In genomic region chr17:35263523-35263883, GRCm38 (mm10) we compare ENCODE assay signal across 8 mouse cellular contexts. TPM values are rescaled to one million over a fixed set of nuclear protein-coding genes. Genes with fewer than 3 reads are reported as not detected.
DNase-seq lines count a peak whose midpoint lies in the region; ATAC-seq and TF ChIP-seq lines count a peak whose summit lies in the region.

No protein-coding gene starts in this region.

- 0 out of 2 replicates have a peak, but pooled peaks have one; percentile 18 for ATAC-seq in forebrain, embryonic 12.5 days (ENCODE audit: low FRiP score)
- ATAC-seq in midbrain, postnatal 0 days (ENCODE audit: low FRiP score) = no peak; the same call in 1 of the 2 replicates
- no peak for ATAC-seq in inflammation-experienced regulatory T-cells, adult 6 months

- peak overlapping the region; percentile 72 for H3K9ac ChIP-seq in forebrain, embryonic 12.5 days
- peak overlapping the region; percentile 64 for H3K9ac ChIP-seq in midbrain, postnatal 0 days (replicated peaks; ENCODE audit: low read length, poor library complexity, severe bottlenecking)

- peaks cover 38% of the 10 kb centered on the region for H3K27me3 ChIP-seq in forebrain, embryonic 12.5 days
- no peaks in the 10 kb centered on the region for H3K27me3 ChIP-seq in midbrain, postnatal 0 days (ENCODE audit: insufficient read depth, low read length)

- no peak for TF ChIP-seq POLR2A in lung, adult 2 months (IDR thresholded peaks at IDR 0.05; ENCODE audit: borderline replicate concordance, extremely low read depth, low read depth, low read length)

- no peaks in the 10 kb centered on the region for H3K9me3 ChIP-seq in forebrain, embryonic 12.5 days
- H3K9me3 ChIP-seq in midbrain, postnatal 0 days (ENCODE audit: low read length) = no peaks in the 10 kb centered on the region

- no peaks in the 10 kb centered on the region for H3K36me3 ChIP-seq in forebrain, embryonic 12.5 days (replicated peaks)
- H3K36me3 ChIP-seq in midbrain, postnatal 0 days (ENCODE audit: insufficient read depth, low read length) = no peaks in the 10 kb centered on the region

- H3K27ac ChIP-seq in forebrain, embryonic 12.5 days = no peak overlapping the region
- no peak overlapping the region for H3K27ac ChIP-seq in midbrain, postnatal 0 days (ENCODE audit: low read depth, low read length)

- peak overlapping the region; percentile 89 for H3K4me3 ChIP-seq in lung, adult 2 months (replicated peaks; ENCODE audit: extremely low read depth, low read depth, low read length)
- peak overlapping the region; percentile 75 for H3K4me3 ChIP-seq in forebrain, embryonic 12.5 days (replicated peaks)
- H3K4me3 ChIP-seq in midbrain, postnatal 0 days (ENCODE audit: low read depth, low read length) = peak overlapping the region; percentile 72

- peak overlapping the region; percentile 96 for H3K4me2 ChIP-seq in forebrain, embryonic 12.5 days
- H3K4me2 ChIP-seq in midbrain, postnatal 0 days (ENCODE audit: low read depth, low read length, poor library complexity, severe bottlenecking) = peak overlapping the region; percentile 80

- DNase-seq in lung, adult 2 months = no peak
- DNase-seq in lung, postnatal 25 days (ENCODE audit: low spot score) = no peak
- DNase-seq in kidney, postnatal 25 days = peak; percentile 52 to 71
- no peak for DNase-seq in midbrain, postnatal 0 days (ENCODE audit: low spot score)
- DNase-seq in ovary, postnatal 36 days (ENCODE audit: low spot score) = no peak
- DNase-seq in retina, embryonic 14.5 days (ENCODE audit: low spot score) = no peak

- WGBS in lung, adult 2 months = 2% methylated on average over 31 of the region's 31 CpGs
- WGBS in forebrain, embryonic 12.5 days = 1% methylated on average over 28 of the region's 31 CpGs
- WGBS in midbrain, postnatal 0 days = 1% methylated on average over 25 of the region's 31 CpGs

- H3K4me1 ChIP-seq in lung, adult 2 months (ENCODE audit: control insufficient read depth, insufficient read depth, low read length) = peaks cover 4% of the 10 kb centered on the region
- peaks cover 9% of the 10 kb centered on the region for H3K4me1 ChIP-seq in forebrain, embryonic 12.5 days
- no peaks in the 10 kb centered on the region for H3K4me1 ChIP-seq in midbrain, postnatal 0 days (ENCODE audit: insufficient read depth, low read length)

- no peak for TF ChIP-seq CTCF in lung, adult 2 months (IDR thresholded peaks at IDR 0.05; ENCODE audit: insufficient read depth, low read length)
- TF ChIP-seq CTCF in midbrain, postnatal 0 days (IDR thresholded peaks at IDR 0.05) = no peak

RNA-seq across cellular contexts. Expression of gene H2-D1, which starts 1.0 kb away (rescaled TPM):
- polyA plus RNA-seq in lung, adult 2 months (2012; rRNA removed) = 878 and 1,286 TPM in 2 replicates
- 37.2 and 39.2 TPM in 2 replicates for polyA plus RNA-seq in forebrain, embryonic 12.5 days (2016; fragmentation: Nextera tagmentation; extraction: Ambion mirVana)
- total RNA-seq in midbrain, postnatal 0 days (2014; rRNA removed) = 75.4 and 78.0 TPM in 2 replicates
- polyA plus RNA-seq in midbrain, postnatal 0 days (2015; fragmentation: Nextera tagmentation; extraction: Ambion mirVana) = 130 and 148 TPM in 2 replicates
- 1,000 to 10,000 TPM; 4,089 to 4,363 (median 4,119) TPM for polyA plus RNA-seq in inflammation-experienced regulatory T-cells, adult 6 months (2017; shearing (Covaris generic))

RNA-seq across cellular contexts. Expression of gene Ddx39b, which starts 22.0 kb away (rescaled TPM):
- 245 and 304 TPM in 2 replicates for polyA plus RNA-seq in lung, adult 2 months (2012; rRNA removed)
- polyA plus RNA-seq in forebrain, embryonic 12.5 days (2016; fragmentation: Nextera tagmentation; extraction: Ambion mirVana) = 614 and 623 TPM in 2 replicates
- total RNA-seq in midbrain, postnatal 0 days (2014; rRNA removed) = 261 and 288 TPM in 2 replicates
- 320 and 329 TPM in 2 replicates for polyA plus RNA-seq in midbrain, postnatal 0 days (2015; fragmentation: Nextera tagmentation; extraction: Ambion mirVana)
- polyA plus RNA-seq in inflammation-experienced regulatory T-cells, adult 6 months (2017; shearing (Covaris generic)) = 100 to 1,000 TPM; 194 to 276 (median 261) TPM

RNA-seq across cellular contexts. Expression of gene Nfkbil1, which starts 27.9 kb away (rescaled TPM):
- polyA plus RNA-seq in lung, adult 2 months (2012; rRNA removed) = 16.5 and 21.6 TPM in 2 replicates
- 11.0 and 12.9 TPM in 2 replicates for polyA plus RNA-seq in forebrain, embryonic 12.5 days (2016; fragmentation: Nextera tagmentation; extraction: Ambion mirVana)
- total RNA-seq in midbrain, postnatal 0 days (2014; rRNA removed) = 17.0 and 18.5 TPM in 2 replicates
- polyA plus RNA-seq in midbrain, postnatal 0 days (2015; fragmentation: Nextera tagmentation; extraction: Ambion mirVana) = 11.2 and 12.3 TPM in 2 replicates
- 1 to 10 TPM; 1.7 to 3.3 (median 1.9) TPM for polyA plus RNA-seq in inflammation-experienced regulatory T-cells, adult 6 months (2017; shearing (Covaris generic))

RNA-seq across cellular contexts. Expression of gene Atp6v1g2, which starts 30.0 kb away (rescaled TPM):
- 6.3 and 8.1 TPM in 2 replicates for polyA plus RNA-seq in lung, adult 2 months (2012; rRNA removed)
- polyA plus RNA-seq in forebrain, embryonic 12.5 days (2016; fragmentation: Nextera tagmentation; extraction: Ambion mirVana) = 16.2 and 17.3 TPM in 2 replicates
- total RNA-seq in midbrain, postnatal 0 days (2014; rRNA removed) = 109 and 117 TPM in 2 replicates
- polyA plus RNA-seq in midbrain, postnatal 0 days (2015; fragmentation: Nextera tagmentation; extraction: Ambion mirVana) = 210 and 232 TPM in 2 replicates
- 1 to 10 TPM; 4.6 to 7.2 (median 5.9) TPM for polyA plus RNA-seq in inflammation-experienced regulatory T-cells, adult 6 months (2017; shearing (Covaris generic))

RNA-seq across cellular contexts. Expression of gene Gm16181, which starts 42.9 kb away (rescaled TPM):
- polyA plus RNA-seq in lung, adult 2 months (2012; rRNA removed) = 1.2 TPM in 1 of 2 replicates, not detected in the other
- 0.41 TPM in 2 replicates for polyA plus RNA-seq in forebrain, embryonic 12.5 days (2016; fragmentation: Nextera tagmentation; extraction: Ambion mirVana)
- not detected in 2 replicates for total RNA-seq in midbrain, postnatal 0 days (2014; rRNA removed)
- 0.33 TPM in 1 of 2 replicates, not detected in the other for polyA plus RNA-seq in midbrain, postnatal 0 days (2015; fragmentation: Nextera tagmentation; extraction: Ambion mirVana)
- polyA plus RNA-seq in inflammation-experienced regulatory T-cells, adult 6 months (2017; shearing (Covaris generic)) = under 1 TPM in 2 of 3 experiments, not detected in 1; 0.67 to 0.68 TPM

Comparison
In these comparisons a context has a peak if more than half of its experiments do, and no peak if none do; other contexts are left out.
1. DNase-seq: peak in kidney, postnatal 25 days (2 of 2); none in lung, adult 2 months (single experiment), lung, postnatal 25 days (single experiment), midbrain, postnatal 0 days (single experiment), ovary, postnatal 36 days (single experiment) and retina, embryonic 14.5 days (single experiment).
2. Peak in every context shown above with its lines, with median percentiles within 50 percentile points of each other: H3K4me3 ChIP-seq.